Mouse (Mus musculus) thymus, postnatal 14 days (tissue): Measurements from ENCODE around the gene Sult1a1.
A peak's percentile ranks its signal among the peaks of the same experiment; 100 is the strongest.

Source experiments
- DNase-seq: peaks from one replicate; pipeline ENCODE4 v3.0.0; 2021

Gene Sult1a1

DNA sequence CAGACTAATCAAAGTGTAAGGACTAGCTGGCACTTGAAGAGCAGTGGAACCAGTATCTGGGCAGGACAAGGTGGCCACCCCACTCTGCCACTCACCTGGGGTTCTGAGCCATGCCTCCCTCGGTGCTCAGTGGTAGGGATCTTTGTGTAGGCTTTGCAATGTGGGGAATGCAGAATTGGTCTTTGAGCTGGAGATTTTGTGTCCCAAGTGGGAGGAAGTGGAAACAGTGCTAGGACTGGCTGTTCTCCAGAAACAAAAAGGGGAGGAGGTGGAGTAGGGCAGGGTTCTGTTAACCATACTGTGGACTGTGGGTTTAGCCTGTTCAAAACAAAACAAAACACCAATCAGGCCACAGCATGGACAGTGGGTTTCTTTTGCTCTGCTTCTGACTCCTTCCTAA lies at the start of gene Sult1a1:
TSS of gene Sult1a1 (minus strand) at position 226 of the 400 bp plus-strand sequence.
- DNase-seq, result no peak

DNA sequence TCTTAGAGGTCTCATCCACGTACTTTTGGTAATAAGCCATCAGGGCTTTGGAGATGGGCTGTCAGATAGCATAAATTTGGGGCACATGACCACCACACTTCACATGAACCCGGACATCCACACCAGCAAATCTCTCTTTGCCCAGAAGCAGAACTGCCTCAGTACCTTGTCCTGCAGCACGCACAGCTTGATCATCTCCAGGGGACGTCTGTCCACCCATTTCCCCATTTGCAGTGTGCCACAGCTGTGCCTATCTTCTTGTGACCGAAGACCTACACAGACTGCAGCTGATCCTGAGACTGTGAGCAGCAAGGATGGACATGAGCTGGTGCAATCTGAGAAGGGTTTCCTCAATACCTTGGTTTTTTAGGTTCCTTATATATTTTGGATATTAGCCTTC lies 49.4 kb upstream of the Sult1a1 start:
- no peak for DNase-seq

DNA sequence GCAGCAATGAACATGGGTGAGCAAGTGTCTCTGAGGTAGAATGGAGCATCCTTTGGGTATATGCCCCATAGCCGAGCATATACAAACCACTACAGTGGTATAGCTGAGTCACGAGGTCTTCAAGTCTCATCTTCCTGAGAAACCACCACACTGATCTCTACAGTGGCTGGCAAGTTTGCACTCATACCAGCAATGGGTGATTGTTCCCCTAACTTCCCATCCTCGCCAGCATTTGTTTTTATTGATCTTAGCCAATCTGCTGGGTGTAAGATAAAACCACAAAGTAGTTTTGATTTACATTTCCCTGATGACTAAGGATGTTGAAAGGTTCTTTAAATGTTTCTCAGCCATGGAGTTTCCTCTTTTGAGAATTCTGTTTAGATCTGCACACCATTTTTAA lies 48.8 kb upstream of the Sult1a1 start:
- no peak for DNase-seq

DNA sequence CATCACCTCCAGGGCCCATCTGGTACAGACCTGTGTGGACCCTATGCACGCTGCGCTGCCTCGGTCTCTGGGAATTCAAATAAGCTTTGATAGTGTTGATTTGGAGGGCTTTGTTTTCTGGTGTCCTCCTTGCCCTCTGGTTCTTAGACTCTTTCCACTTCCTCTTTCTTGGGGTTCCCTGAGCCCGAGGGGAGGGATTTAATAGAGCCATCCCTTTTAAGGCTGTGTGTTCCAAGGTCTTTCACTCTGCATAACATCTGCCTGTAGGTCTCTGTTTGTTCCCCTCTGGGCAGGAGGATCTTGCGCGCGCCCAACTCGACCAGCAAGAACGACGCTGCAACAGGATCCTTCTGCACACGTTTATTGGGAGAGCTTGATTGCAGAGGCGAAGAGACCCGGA lies 45.4 kb upstream of the Sult1a1 start:
- no peak for DNase-seq

DNA sequence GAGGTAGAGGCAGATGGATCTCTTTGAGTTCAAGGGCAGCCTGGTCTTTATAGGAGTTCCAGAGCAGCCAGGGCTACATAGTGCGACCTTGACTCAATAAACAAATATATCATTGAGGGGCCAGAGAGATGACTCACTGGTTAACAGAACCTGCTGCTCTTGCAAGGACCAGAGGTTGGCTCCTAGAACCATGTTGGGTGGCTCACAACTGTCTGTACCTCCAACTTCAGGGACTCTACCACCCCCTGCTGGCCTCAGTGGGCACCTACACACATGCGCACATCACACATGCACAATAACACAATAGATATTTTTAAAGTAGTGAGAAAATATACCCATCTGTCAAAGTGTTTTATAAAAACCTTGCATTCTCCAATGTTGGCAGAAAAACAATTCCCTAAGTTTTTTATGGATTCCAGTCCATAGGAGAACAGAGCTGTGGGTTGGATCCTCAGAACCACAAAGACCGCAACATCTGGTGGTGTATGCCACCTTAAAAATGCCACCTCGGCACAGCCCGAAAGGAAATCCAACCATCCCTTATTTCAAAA lies 42.6 kb upstream of the Sult1a1 start:
- DNase-seq, result peak; percentile 45

DNA sequence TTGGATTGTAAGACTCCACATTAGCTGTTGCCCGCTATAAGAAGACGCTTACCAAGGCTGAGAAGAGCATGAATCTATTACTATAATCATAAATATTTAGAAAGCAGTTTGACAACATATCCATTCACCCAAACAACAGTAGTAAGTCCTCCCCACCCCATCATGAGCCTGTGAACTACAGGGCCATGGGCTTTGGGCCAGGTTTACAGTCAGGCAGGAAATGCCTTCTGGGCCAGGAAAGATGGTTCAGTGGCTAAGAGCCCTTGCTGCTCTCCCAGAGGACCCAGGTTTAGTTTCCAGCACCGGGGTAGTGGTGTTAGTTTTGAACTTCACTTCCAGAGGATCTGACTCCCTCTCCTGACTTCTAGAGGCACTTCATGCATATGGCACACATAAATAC lies 41.3 kb upstream of the Sult1a1 start:
- no peak for DNase-seq

DNA sequence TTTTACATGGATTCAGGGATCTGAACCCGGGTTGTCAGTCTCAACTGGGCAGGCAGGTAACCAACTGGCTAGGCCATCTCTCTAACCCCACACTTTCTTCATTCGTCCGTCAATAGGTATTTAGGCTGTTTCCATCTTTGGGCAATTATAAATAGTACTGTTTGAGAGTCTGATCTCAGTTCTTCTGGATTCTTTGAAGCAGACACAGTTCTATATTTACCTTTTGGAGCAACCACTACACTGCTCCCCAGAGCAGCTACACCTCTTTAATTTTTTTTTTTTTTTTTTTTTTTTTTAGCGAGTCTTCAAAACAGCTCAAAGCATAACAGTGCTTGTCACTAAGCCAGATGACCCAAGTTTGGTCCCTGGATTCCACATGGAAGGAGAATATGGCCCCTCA lies 39.4 kb upstream of the Sult1a1 start:
- no peak for DNase-seq

DNA sequence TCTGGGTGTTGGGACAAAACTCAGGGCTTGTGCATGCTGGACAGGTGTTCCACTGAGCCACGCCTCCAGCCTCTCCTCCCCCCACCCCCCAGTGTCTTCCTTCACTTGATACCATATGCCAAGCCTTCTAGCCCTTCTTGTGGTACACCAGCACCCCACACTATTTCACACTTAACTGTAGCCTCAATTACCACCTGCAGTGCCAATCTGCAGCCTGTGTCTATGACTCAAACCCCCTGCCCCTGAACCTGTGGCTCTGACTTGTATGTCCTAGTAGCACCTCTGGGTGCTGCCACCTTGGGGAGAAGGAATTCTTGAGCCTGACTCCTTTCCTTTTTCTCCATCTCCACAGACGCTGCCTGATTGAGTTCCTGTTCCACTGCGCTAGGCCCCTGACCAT lies 35.7 kb upstream of the Sult1a1 start:
- peak; percentile 68 for DNase-seq

DNA sequence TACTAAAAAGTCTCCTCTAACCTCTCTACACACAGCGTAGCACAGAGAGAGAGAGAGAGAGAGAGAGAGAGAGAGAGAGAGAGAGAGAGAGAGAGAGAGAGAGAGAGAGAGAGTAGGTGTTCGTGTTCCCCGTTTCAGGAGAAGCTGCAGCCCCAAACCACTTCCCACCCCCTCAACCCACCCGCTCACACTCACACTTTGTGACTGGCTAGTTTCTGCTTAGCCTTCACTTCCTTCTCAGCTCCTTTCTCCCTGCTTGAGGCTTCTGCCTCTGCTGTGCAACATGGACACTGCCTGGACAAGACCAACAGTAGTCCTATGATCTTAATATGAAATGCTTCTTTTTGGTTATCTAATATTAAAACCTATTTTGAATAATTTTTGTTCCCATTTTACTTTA lies 34.0 kb upstream of the Sult1a1 start:
- peak; percentile 46 for DNase-seq

DNA sequence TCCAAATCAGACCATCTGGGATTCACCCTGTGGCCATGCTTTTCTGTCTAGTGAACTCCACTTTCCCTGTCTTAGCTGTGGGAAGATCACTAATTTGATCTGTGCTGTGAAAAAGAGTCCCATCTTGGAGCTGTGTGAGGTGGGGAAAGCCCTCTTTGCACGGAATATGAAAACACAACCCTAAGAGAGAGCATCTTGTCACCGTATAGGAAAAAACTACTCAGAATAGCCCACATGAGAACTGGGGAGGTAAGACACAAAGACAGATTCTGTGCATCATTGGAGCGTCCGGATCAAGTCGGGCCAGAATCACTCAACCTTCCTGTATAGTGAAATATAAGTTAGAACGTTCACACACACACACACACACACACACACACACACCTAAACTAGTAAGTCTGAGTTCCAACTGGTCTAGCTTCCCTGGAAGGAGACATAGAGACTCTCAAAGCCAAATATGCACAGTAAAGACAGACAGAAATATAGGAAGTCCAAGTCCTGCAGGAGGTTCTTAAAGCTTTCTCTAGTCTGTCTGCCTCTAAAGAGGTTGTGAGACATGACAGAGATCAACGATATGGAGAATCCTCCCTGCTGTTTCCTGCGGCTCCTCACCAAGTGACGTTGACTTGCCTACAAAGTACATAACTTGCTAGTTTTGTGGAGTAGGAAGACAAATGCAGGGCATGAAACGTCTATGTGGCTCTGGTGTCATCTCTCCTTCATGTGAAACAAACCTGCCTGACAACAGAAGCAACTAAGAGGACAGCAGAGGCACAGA lies 32.1 kb upstream of the Sult1a1 start:
- DNase-seq, result no peak

DNA sequence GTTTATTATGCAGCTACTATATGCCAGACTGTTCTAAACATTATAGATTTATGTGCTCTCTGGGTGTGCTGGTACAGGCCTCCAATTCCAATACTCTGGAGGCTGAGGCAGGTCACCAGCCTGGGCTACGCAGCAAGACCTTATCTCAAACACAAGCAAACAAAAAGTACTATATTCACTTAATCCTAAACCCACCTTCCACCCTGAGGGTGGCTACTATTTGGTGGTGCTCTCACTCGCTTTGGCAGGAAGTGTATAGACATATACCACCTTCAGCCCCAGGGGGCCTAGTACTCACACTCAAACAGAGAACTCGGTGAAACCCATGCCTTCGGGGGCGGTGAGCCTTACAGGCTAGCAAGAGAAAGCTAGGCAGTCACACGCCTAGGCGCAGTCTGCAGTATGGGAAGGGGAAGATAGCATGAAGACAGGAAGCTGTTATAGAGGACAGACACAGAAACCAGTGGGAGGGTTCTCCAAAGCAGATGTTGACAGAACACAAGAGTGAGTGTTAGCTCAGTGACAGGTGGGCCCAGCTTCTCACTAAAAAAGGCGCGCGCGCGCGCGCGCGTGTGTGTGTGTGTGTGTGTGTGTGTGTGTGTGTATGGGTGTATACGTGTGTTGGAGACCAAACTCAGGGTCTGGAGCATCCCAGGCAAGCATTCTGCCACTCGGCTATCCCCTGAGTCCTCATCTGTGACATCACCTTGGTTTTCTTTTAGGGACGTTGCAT lies 31.4 kb upstream of the Sult1a1 start, which contains the start of gene Coro1a:
TSS of gene Coro1a (minus strand) at position 346 of the 733 bp plus-strand sequence.
- DNase-seq, result peak; percentile 88

DNA sequence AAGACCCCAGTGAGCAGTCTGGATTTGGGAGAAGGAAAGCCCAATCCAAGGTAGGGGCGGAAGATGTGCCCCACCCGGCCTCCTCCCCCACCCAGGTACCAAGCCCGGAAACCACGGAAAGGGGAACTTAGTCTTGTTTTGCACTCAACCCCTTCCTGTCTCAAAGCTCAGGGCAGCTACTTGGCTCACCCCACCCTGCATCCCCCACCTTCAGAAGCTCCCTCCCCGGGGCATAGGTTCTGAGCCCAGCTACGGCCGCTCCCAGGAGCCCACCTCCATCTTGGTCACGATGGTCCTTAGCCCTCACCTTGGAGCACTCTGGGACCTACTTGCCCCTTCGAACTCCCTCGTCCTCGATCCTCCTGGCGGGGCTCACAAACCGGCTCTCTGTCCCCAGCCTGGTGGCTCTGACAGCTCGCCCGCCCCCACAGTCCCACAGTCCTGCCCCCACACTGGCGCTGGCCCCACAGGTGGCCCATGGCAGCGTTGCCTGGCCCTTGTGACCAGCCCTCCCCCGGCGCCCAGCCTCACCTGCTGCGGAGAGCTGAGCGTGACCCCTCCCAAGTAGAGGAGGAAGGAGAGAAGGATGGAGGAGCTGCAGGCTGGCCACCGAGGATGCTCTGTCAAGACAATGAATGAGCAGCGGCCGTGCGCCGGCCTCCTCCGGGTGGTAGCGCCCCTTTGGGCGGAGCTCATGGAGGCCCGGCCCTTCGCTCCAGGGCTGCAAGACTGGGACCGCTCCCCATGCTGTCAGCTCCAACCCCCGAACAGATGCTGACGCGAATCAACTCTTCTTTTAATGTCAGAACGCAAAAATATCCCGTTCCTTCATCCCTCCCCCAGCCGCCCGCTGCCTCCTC lies 28.1 kb upstream of the Sult1a1 start:
- DNase-seq, result peak; percentile 94

DNA sequence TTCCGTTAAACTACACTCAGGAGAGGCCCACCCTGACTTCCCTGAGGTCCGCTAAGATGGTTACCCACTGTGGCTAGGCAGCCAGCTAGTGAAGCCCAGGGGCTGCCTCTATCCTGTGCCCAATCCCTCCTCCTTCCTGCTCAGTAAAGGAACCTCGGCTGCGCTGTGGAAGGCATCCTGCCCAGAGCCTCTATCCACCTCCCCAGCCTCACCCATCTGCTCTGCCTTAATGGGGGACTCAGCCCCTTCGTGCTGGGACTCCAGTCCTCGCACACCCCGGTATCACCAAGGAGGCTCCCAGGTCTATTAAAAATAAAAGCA lies 27.5 kb upstream of the Sult1a1 start:
- DNase-seq, result peak; percentile 68

DNA sequence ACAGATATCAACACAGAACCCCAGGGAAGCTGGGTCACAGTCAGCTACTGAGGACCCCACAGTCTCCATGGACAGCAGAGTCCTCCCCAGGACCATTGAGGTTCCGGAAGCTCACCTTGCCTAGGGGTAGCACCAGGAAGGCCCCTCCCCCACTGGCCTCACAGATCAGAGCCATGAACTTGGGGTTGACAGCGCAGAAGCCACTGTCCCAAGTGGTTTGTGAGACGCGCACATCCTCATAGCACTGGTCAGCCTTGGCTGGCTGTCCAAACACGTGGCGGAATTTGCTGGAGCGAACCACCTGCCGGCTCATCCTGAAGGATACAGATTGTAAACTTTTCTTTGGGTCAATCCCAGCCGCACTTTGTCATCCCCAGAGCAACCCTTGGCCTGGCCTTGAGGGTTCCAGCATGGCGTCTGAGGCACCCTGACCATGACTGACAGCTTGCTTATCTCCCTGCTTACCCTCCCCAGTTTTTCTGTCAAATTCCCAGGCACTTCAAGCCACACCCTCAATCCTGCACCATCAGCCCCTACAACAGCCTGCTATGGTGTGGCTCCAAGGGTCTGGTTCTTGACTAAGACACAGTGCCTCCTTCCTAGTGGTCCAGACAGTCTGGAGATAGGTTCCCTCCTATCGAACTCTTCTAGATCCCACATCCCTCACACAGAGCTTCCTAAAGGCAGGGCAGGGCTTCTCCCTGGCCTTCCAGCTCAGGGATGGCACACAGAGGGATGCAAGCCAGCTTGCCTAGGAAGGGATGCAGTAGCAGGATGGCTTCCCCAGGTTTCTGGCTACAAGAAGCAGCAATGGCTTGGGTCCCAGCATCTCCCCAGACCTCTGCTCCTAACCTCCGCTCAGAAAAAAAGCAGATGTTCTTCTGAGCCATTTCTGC lies 26.9 kb upstream of the Sult1a1 start:
- peak; percentile 86 for DNase-seq

DNA sequence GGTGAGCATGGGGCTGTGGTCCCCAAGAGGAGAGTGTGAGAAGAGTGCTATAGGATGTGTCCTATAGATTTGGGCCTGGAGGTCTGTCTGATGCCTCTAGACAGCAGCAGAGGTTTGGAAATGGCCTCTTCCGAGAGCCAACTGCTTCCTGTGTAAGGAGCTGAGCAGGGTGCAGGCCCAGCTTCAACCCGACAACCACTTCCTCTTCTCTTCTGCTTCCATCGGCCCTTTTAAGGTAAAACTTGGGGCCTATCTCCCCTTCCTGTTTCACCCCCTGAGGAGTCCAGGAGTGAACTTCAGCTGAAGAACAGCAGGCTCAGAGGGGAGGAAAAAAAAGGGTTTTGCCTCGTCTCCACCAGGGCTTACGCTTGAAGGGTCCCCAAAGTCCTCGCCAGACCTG lies 26.1 kb upstream of the Sult1a1 start:
- DNase-seq, result peak; percentile 84

DNA sequence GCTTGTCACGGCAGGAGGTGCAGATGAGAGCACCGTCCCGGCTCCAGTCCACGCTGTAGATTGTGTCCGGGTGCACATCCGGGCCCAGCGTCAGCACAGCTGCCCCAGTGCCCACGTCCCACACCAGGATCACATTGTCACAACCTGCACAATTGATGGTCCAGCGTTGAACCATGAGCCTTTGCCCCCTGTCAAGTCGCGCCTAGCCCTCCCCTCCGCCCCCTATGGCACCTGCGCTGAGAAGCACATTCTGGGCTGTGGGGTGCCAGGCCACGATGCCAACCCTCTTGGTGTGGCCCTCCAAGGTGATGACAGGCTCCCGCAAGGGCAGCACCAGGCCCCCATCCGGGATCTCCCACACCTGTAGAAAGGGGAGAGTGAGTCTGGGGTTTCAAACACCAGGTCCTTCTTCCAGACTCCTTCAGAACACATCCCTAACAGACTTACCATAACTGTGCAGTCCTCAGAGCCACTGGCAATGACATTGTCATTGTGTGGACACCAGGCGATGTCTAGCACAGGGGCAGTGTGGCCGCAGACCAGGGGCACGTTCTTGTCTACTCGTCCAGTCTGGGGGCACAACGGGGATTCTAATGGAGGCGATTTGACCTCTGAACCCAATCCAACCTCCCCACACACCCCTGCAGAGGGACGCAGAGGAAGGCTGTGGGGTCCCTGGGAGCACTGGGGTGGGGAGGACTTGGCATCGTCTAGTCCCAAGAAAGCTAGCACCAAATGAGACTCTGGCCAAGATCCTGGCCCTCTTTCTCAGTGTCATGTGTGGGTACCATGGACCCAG lies 25.5 kb upstream of the Sult1a1 start:
- DNase-seq, result peak; percentile 63

DNA sequence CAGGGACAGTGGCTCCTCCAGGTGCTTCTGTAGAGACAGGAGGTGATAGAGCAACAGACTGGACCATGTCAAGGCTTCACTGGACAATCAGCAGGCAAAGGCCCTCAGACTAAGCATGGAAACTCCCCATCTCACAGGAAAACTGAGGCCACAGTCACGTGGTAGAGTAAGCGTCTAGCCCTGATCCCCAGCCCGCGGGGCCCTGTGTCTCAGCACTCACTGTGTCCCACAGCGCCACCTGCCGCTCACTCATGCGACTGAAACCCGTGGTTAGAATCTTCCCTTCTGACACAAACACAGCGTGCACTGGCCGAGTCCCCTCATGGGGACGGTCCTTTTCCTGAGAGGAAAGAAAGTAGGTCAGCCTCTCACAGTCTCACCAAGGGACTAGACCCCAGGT lies 24.8 kb upstream of the Sult1a1 start:
- peak; percentile 97 for DNase-seq

DNA sequence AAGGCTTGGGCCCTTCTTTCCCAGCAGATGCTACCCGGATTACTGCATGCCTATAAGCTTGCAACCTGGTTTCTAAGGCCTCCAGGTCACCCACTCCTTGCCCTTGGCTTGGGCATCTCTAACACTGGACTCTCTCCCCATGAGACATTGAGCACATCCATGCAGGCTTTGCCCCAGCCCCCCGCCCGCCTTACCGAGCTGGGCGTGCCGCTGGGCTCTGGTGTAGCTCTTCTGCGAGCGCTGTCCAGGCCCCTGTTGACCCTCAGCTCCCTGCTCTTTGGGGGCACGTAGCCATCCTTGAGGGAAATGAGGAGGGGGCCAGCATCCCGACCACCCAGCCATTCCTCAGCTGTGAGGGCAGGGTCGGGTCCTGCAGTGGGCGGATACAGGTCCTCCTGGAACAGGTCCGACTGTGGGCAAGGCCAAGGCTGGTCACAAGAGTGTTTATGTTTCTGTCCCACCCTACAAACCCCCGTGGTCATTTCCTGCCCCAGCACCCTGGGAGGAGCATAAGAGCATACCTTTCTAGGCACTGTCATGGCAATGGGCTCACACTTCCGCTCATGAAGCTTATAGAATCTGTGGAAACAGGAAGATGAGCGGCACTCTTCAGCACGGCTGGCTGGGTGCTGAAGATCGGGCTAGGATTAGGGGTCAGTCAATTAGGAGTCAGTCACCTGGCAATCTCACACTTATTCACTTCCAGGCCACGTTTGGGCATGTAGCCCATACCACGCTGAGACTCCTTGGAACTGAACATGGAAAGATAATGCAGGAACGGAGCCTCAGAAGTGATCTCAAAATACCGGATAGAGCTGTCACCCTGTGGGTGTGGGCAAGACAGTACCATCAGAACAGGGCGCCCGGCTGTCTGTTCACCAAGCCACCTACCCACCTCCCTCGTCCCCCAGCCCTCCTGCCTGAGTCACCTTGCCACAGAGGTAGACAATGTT lies 24.1 kb upstream of the Sult1a1 start:
- DNase-seq, result peak; percentile 22

DNA sequence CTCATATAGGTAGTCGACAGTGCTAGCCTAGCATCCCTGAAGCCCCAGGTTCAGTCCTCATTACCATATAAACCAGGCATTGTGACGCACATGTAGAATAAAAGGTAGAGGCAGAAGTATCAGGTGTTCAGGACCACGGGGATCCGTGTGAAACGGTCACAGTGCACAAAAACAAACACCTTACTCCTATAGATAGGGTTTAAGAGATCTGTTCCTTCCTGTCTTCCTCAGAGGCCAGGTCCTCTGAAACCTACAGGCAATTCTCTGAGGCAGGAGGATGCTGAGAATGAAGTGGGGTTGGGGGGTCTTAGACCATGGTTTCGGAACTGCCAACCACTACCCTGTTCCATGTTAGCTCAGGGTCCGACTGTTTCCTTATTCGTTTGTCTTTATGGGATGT lies 21.6 kb upstream of the Sult1a1 start:
- no peak for DNase-seq

DNA sequence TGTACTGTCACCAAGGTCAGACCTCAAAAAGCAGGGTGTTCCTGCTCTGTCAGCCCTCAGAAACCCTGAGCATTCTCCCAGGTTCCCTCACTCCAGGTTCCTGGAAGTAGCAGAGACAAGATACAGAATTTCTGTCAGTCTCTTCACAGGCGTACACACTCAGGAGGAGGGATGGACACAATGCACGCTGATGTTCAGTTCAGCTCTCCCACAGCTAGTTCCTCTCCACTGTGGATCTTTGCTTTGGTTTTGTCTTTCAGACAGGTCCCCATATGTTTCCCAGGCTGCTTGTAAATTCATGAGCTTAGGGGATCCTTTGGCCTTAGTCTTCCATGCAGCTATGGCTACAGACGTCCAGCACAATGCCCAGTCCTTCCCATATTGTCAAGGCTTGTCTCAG lies 20.7 kb upstream of the Sult1a1 start:
- DNase-seq, result no peak
